Mouse (Mus musculus) spleen, adult 2 months (tissue): ENCODE results near the gene Flot2.

Experiments
- CTCF ChIP-seq: fragments of 200-500 bp; IDR thresholded peaks from 2 replicates; pipeline ENCODE4 v1.5.1; 2011; ENCODE audit warnings: mild to moderate bottlenecking, inconsistent platforms; ENCODE audit not compliant: insufficient read depth, insufficient read length, insufficient replicate concordance; ENCODE audit errors: extremely low read depth
- POLR2A ChIP-seq: fragments of 200-500 bp; IDR thresholded peaks from 2 replicates; pipeline ENCODE4 v1.6.1; 2011; ENCODE audit warnings: low read depth, low read length, inconsistent platforms

DNA sequence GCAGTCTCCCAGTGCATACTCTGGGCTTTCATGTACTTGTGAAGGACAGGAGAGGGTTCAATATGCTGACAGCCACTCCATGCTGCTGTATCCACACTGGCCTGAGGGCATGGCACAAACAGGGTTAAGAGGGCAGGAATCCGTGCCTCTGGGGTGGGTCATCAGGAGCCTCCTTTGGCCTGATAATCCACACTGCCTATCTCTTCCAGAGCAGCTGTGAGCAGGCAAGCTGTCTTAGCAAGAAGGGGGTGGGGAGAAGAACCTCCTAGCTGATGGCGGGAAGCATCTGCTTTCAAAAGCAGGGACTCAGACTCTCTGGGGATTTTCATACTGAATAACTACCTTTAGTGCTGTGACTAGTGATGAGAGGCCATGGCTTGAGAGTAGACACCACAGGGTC, 28.2 kb downstream of the Flot2 start:
- TF ChIP-seq CTCF: no peak
- no peak for TF ChIP-seq POLR2A
